Mouse (Mus musculus) kidney, adult 2 months (tissue): ENCODE data around the gene Stt3b. TPM values are rescaled to one million over a fixed set of nuclear protein-coding genes. Genes with fewer than 3 reads are reported as not detected.

Experiments used
- DNase-seq: peaks from one replicate; pipeline ENCODE4 v3.0.0; 2021
- H3K27ac ChIP-seq: fragments of 200-500 bp; 2 replicates; pipeline ENCODE4 v1.5.1; 2012; ENCODE audit warnings: low read depth, low read length, control low read depth, inconsistent platforms; ENCODE audit not compliant: insufficient read depth
- H3K27me3 ChIP-seq: fragments of 200-500 bp; replicated peaks from 2 replicates; pipeline ENCODE4 v1.6.1; 2012; ENCODE audit warnings: mild to moderate bottlenecking, moderate library complexity, low read length, inconsistent platforms; ENCODE audit not compliant: control insufficient read depth, insufficient read depth
- H3K36me3 ChIP-seq: fragments of 200-500 bp; 2 replicates; pipeline ENCODE4 v1.6.1; 2012; ENCODE audit warnings: mild to moderate bottlenecking, moderate library complexity, low read length, inconsistent platforms; ENCODE audit not compliant: control insufficient read depth, insufficient read depth
- H3K4me1 ChIP-seq: fragments of 200-500 bp; 2 replicates; pipeline ENCODE4 v1.6.1; 2011; ENCODE audit warnings: low read length; ENCODE audit not compliant: control insufficient read depth, insufficient read depth
- H3K4me3 ChIP-seq: fragments of 200-500 bp; 2 replicates; pipeline ENCODE4 v1.5.1; 2011; ENCODE audit warnings: mild to moderate bottlenecking, low read depth, low read length, control low read depth; ENCODE audit not compliant: insufficient read depth
- CTCF ChIP-seq: fragments of 200-500 bp; conservative IDR thresholded peaks from 2 replicates; pipeline ENCODE4 v1.5.1; 2011; ENCODE audit warnings: low read depth, mild to moderate bottlenecking, control low read depth, low read length, moderate library complexity, mixed read lengths; ENCODE audit not compliant: insufficient read depth, insufficient read length
- POLR2A ChIP-seq: fragments of 200-500 bp; IDR thresholded peaks from one replicate; pipeline ENCODE4 v1.6.1; 2011; ENCODE audit warnings: low read depth, low read length, control low read depth
- WGBS: fragments of 180-500 bp; shearing (Covaris S2); methylation state at CpG from one replicate; pipeline ENCODE4 v1.1.7; 2018; 5-methylcytosine and 5-hydroxymethylcytosine counted together
- polyA plus RNA-seq: library from polyadenylated mRNA; depleted of rRNA; stranded (reverse); fragments of >200 nt; gene quantifications from 2 replicates; pipeline ENCODE4 v1.2.3, GENCODE M21; 2012

Stt3b gene
- polyA plus RNA-seq, 1 experiment, result 45.9 TPM

DNA sequence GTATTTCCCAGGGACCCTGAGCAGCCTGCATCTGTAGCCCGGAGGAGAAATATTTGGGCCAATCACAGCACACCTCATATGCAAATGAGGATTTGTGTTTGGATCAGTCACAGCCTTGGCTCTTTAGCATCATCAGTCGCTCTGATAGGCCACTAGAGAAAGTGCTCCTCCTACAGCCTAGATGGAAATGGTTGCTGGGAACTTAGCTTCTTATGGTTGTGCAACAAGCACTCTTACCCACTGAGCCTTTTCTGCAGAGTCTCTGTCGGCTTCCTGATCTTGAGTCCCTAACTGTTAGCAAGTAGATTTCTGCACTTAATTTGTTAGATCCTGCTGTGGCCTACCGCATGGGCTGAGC, 16.3 kb upstream of the Stt3b start:
- peak overlapping the region; percentile 19 for H3K27ac ChIP-seq
- H3K36me3 ChIP-seq, result no peaks in the 10 kb centered on the region
- DNase-seq, result no peak
- no peak overlapping the region for H3K4me3 ChIP-seq
- H3K4me1 ChIP-seq, result peaks cover 3% of the 10 kb centered on the region; the same call in 1 of the 2 replicates
- H3K27me3 ChIP-seq, result no peaks in the 10 kb centered on the region
- 95% methylated on average over 4 of the region's 4 CpGs for WGBS
- no peak for TF ChIP-seq POLR2A
- TF ChIP-seq CTCF, result no peak

DNA sequence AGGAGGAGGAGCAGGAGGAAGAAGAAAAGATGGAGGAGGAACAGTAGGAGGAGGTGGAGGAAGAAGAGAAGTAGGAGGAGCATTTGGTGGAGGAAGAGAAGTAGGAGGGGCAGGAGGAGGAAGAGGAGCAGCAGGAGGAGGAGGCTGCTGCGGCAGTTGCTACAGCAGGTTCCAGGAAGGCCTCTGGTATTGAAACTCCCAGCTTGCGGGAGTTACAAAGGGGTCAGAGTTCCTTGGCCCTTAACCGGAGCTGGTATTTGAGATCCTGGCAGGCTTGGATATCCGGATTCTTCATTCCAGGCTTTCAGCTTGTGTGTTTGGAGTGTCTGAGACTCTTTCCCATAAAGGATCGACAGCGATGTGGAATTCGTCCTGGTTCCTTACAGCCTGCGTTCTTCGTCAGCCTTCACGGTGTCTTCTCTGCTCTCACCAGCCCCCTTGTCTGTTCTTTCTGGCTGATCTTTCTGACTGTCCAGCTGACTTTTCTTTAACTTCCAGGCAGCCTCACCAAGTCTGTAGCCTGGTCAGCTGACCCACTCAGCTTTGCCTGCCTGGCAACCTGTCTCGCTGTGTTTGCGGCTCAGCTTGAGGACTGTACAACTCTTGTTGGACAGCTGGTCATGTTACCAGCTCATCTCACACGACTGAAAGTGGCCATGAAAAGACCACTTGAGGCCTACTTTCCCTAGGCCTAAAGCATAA, 15.8 kb upstream of the Stt3b start:
- no peaks in the 10 kb centered on the region for H3K27me3 ChIP-seq
- peaks cover 3% of the 10 kb centered on the region; the same call in 1 of the 2 replicates for H3K4me1 ChIP-seq
- no peak overlapping the region for H3K4me3 ChIP-seq
- TF ChIP-seq POLR2A (no peak), CTCF (no peak)
- H3K36me3 ChIP-seq, result no peaks in the 10 kb centered on the region
- peak; percentile 80 for DNase-seq
- peak overlapping the region; percentile 19 for H3K27ac ChIP-seq
- whole genome bisulfite sequencing, result 42% methylated on average over 13 of the region's 13 CpGs

DNA sequence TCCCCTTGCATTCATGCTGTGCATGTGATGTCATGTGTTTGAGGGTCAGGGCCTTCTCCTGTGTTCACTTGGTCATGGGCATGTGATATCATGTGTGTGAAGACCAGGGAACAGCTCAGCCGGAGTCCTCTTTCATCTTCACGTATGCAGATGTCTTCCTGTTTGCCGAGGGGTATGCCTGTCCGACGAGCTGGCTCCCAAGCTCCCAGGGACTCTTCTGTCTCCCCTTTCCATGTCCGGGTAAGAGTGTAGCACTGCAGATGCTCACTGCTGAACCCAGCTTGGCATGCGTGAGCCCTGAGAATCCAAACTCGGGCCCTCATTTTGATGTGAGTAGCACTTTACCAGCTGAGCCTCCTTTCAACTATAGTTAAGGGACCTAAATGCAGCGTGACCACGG, 13.4 kb upstream of the Stt3b start:
- Histone ChIP-seq H3K27ac (no peak overlapping the region), H3K27me3 (no peaks in the 10 kb centered on the region), H3K4me1 (peaks cover 6% of the 10 kb centered on the region; the same call in 1 of the 2 replicates), H3K36me3 (no peaks in the 10 kb centered on the region), H3K4me3 (no peak overlapping the region)
- DNase-seq, result no peak
- 66% methylated on average over 10 of the region's 10 CpGs for WGBS
- TF ChIP-seq CTCF (no peak), POLR2A (no peak)

DNA sequence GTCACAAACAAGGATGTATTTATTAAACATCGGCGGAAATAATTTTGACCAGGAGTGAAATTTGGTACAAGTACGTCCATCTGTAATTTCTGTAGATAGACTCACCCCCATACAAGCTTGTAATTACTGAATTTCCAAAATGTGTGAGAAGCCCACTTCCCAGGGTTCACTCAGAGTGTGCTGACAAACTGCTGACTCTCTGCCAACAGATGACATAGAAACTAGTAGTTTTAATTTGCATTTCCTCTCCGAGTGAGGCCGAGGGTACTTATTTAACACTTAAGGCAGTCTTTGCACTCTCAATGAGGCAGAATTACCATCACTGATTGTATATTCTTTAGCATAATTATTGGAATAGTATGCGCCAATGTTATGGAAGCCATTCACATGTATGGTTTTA, 12.2 kb upstream of the Stt3b start:
- H3K27me3 ChIP-seq, result no peaks in the 10 kb centered on the region
- WGBS, result 87% methylated on average over 6 of the region's 6 CpGs
- no peak overlapping the region for H3K4me3 ChIP-seq
- TF ChIP-seq CTCF (no peak), POLR2A (no peak)
- no peaks in the 10 kb centered on the region for H3K36me3 ChIP-seq
- DNase-seq, result no peak
- H3K4me1 ChIP-seq, result peaks cover 6% of the 10 kb centered on the region; the same call in 1 of the 2 replicates
- no peak overlapping the region for H3K27ac ChIP-seq

DNA sequence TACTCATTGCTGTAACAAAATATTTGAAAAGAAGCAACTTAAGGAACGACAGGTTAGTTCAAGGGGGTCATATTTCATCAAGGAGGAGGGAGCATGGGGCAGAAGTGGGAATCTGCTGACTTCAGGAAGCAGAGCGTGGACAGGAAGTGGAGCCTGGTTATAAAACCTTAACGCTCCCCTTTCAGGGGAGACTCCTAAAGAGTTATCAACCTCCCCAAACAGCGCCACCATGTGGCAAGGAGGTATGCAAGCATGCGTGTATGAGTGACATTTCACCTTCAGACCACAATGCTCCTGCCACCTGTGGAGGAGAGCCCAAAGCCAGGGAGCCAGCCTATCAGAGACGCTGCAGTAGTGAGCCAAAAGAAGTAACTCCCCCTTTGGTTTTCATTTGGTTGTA, 10.8 kb upstream of the Stt3b start:
- TF ChIP-seq CTCF (no peak), POLR2A (no peak)
- WGBS, result 80% methylated on average over 6 of the region's 6 CpGs
- Histone ChIP-seq H3K27me3 (no peaks in the 10 kb centered on the region), H3K4me3 (no peak overlapping the region), H3K27ac (no peak overlapping the region), H3K36me3 (no peaks in the 10 kb centered on the region), H3K4me1 (peaks cover 3% of the 10 kb centered on the region; the same call in 1 of the 2 replicates)
- no peak for DNase-seq

DNA sequence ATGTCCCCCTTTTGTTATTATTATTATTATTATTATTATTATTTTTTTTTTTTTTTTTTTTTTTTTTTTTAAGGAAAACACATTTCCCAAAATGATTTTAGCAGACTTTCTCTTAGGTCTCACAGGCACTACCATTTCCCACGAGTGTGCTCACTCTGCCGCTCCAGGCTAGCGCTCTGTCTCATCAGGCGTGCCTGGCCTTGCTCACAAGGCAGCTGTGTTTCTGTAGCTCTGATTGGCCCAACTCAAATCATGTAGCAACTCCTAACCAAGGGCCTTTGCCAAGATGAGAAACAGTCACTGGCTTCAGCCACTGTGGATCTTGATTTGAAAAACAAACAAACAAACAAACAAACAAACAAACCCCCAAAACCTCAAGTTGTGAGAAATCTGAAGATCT, 9.9 kb upstream of the Stt3b start:
- no peak overlapping the region for H3K27ac ChIP-seq
- no peaks in the 10 kb centered on the region for H3K36me3 ChIP-seq
- DNase-seq, result no peak
- no peak for TF ChIP-seq POLR2A
- TF ChIP-seq CTCF, result no peak
- WGBS, result 79% methylated on average over 4 of the region's 4 CpGs
- no peak overlapping the region for H3K4me3 ChIP-seq
- H3K4me1 ChIP-seq, result peaks cover 3% of the 10 kb centered on the region; the same call in 1 of the 2 replicates
- no peaks in the 10 kb centered on the region for H3K27me3 ChIP-seq

DNA sequence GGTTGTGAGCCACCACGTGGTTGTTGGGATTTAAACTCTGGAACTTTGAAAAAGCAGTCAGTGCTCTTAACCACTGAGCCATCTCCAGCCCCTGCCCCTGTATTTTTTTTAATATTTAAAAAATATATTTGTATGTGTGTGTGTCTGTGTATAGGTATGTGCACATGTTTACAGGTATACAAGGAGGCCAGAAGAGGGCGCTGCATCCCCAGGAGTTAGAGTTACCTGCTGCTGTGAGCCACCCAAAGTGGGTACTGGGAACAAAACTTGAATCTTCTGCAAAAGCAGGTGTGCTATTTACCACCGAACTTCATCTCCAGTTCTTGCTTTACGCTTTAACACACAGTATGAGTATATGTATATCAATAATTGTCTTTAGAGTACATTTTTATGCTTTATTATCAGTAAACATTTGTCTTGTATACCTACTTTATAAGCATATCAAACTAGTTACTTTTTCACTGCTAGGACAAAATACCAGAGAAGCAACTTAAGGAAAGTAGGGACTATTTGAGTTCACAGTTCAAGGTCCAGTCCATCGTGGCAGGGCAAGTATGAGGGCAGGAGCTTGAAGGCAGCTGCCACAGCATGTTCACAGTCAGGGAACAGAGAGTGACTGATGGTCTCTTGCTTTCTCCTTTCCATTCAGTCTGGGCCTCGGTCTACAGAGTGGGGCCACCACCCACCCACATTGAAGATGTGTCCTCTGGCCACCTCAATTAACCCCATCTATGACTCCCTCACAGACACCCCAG, 8.6 kb upstream of the Stt3b start:
- H3K4me3 ChIP-seq, result no peak overlapping the region
- peaks cover 3% of the 10 kb centered on the region; the same call in 1 of the 2 replicates for H3K4me1 ChIP-seq
- peak; percentile 83 for DNase-seq
- peak overlapping the region; percentile 53; the same call in 1 of the 2 replicates for H3K27ac ChIP-seq
- H3K27me3 ChIP-seq, result no peaks in the 10 kb centered on the region
- 79% methylated on average over 6 of the region's 6 CpGs for WGBS
- H3K36me3 ChIP-seq, result no peaks in the 10 kb centered on the region
- TF ChIP-seq CTCF, result 0 out of 2 replicates have a peak, but pooled peaks have one; percentile 15
- TF ChIP-seq POLR2A, result no peak

DNA sequence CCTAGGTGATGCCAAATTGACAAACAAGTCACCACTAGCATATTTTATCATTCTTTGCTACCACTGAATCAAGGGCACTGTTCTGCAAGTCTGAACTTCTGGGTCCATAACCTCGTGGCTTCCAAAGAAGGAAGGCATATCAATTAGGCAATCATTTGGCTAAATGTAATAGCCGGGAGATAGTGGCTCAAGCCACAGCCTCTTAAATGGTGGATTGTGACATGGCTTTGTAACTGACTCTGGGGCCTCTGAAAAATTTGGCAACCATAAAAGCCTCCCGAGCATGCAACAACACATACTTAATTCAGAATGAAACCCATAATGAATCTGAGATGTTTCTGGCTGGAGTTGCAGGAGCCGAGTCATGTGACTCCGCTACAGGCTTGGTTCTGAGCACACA, 6.8 kb upstream of the Stt3b start:
- Histone ChIP-seq H3K27ac (no peak overlapping the region), H3K4me1 (peaks cover 3% of the 10 kb centered on the region; the same call in 1 of the 2 replicates), H3K36me3 (no peaks in the 10 kb centered on the region), H3K27me3 (no peaks in the 10 kb centered on the region), H3K4me3 (no peak overlapping the region)
- no peak for TF ChIP-seq POLR2A
- no peak for TF ChIP-seq CTCF
- WGBS, result 92% methylated on average over 5 of the region's 5 CpGs
- DNase-seq, result no peak
